Mouse (Mus musculus) urinary bladder, postnatal 36 days (tissue): Measurements from ENCODE around the gene Rdm1.
A peak's percentile ranks its signal among the peaks of the same experiment; 100 is the strongest.
"Not testable (repeated sequence)": the region's sequence is repeated elsewhere in the genome, so short reads cannot be mapped to it uniquely, and the experiment has no call there.

Experiments
- DNase-seq, 2 experiments: peaks; one replicate each; pipeline ENCODE4 v3.0.0; 2022; ENCODE audit warnings: low spot score in 2 of 2, mixed read lengths in 1 of 2

Gene Rdm1

GRCm38 (mm10) chr11:101626995-101627856 lies at the start of gene Rdm1:
TSS of gene Rdm1 (plus strand) at chr11:101627195.
- DNase-seq: peak; percentile 68 to 75

DNA sequence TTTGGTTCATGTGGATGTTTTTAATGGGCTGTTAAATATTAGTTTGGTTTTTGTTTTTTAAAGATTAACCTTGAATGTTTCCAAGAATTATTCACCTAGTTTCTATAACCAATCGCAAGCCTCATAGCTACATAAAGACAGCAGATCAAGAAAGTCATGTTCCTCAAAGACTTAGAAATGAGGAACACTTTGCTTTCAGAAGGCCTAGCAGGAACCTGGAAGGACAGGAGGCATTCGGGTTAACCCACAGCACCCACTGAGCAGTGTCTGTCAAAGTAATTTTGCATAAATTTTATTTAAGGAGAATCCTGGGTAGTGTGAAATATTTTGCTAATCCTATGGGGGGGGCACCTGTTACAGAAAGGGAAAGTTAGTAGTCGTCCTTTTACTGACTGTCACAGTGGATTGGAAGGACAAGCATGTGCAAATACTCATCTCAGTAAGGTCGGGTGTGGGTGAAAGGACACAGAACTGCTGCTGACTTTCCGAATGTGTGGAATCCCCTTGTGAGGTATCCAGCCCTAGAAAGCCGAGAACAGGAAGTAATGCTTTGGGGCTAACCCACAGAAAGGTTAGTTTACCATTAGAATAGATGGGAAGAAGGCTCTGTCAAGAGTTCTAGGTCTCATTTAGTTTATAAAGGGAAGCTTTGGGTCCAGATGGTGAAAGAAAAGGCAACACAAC lies 45.8 kb upstream of the Rdm1 start:
- no peak for DNase-seq

GRCm38 (mm10) chr11:101582054-101583035 lies 44.6 kb upstream of the Rdm1 start, which contains the start of gene Tmem106a:
TSS of gene Tmem106a (plus strand) at chr11:101582242.
- DNase-seq: peak; percentile 54 to 73

- no peak for DNase-seq
These were observed 43.8 kb upstream of the Rdm1 start for GRCm38 (mm10) chr11:101583205-101583604.

- not testable (repeated sequence) for DNase-seq
These were observed 42.0 kb upstream of the Rdm1 start for GRCm38 (mm10) chr11:101585031-101585430.

DNA sequence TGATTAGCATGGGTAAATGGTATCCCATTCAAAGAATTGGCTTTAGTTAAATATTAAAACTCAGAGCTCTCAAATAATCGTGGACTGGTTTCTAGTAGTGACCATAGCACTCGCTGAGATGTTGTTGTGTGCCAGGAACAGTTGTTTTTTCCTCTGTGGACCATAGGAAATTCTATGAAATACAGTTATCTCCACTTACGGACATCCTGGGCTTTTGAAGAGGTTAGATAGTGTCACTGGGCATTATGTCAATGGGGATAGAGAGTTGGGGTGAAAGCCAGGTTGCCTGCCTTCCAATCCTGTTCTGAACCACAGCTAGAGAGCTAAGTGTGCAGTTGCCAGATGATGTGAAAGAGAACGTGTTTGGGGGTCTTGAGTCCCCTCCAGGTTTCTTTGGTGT lies 41.2 kb upstream of the Rdm1 start:
- DNase-seq: no peak

GRCm38 (mm10) chr11:101587676-101588075 lies 39.3 kb upstream of the Rdm1 start:
- peak in 1 of 2 experiments; percentile 31 for DNase-seq

- DNase-seq: no peak
These were observed 38.1 kb upstream of the Rdm1 start for GRCm38 (mm10) chr11:101588868-101589267.

DNA sequence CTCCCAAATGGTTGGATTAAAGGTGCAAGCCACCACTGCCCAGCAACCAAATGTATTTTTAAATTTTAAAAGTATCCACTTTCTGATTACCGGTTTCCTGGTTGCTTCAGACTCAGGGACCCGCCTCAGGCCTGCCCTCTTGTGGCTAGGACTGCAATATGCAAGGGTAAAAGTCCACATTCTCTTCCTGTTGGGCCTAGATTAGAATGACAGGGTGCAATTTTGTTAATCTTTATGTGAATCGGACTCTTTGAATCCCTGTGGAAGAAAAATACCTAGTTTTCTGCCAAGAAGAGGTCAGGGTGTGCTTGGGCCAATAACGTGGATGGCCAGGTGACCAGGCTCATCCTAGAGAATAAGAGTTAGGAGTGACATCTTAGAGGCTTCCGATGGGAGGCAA lies 37.6 kb upstream of the Rdm1 start:
- DNase-seq: peak; percentile 27 to 47

DNA sequence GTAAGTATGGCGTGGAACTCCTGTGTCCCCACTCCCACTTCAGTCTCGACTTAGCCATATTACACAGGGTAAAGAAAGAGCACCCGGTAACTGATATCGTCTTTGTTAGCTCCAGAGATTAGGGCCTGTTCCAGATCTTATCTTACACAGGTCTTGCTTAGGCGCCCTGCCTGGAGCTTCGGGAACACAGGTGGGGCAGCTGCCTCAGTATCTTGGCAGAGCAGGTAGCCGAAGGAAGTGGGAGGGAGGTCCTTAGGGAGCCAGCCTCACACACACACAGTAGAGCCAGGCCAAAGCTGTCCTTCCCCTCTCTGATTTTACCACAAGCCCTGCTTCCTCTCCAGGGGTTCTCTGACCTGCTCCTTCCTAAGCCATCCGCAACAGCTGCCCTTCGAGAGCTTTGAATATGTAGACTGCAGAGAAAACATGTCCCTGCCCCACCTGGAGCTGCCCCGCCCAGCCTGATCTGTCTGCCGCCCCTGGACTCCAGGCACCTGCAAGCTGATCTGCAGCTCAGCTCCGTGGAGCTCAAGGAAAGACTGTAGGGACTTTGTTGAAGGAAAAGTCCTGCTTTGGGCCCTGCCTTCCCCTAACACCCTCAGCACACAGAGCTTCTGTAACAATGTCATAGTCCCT lies 36.9 kb upstream of the Rdm1 start:
- DNase-seq: no peak

DNA sequence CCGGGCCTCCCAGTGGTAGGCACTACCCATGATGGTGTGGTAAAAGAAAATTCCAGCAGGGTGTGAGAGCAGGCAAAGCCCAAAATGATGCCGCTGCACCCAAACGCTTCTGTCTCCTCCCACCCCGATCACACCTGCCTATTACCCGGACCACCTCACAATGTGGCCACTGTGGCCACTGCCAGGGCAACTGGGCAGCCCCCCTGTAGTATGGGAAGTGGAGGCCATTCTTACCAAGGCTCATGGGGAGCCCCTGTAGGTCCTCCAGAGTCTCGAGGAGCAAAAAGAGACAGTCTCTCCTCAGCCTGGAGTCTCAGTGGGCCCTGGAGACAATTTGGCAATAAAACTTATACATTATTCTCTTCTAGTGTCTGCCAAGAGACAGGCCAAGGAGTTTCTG lies 27.8 kb upstream of the Rdm1 start, which contains the start of gene Gm11634:
Gene Gm11634 (minus strand): TSS at position 101 of the 400 bp plus-strand sequence.
- DNase-seq: no peak

GRCm38 (mm10) chr11:101602491-101602890 lies 24.5 kb upstream of the Rdm1 start:
- DNase-seq: peak; percentile 48 to 52

- no peak for DNase-seq
These were observed 22.9 kb upstream of the Rdm1 start for GRCm38 (mm10) chr11:101604116-101604515.

- DNase-seq: peak; percentile 62 to 75
These were observed 22.2 kb upstream of the Rdm1 start for GRCm38 (mm10) chr11:101604531-101605453.

- DNase-seq: not testable (repeated sequence)
These were observed 19.9 kb upstream of the Rdm1 start for GRCm38 (mm10) chr11:101607134-101607533.

- DNase-seq: no peak
These were observed 16.6 kb upstream of the Rdm1 start for GRCm38 (mm10) chr11:101610445-101610844.

GRCm38 (mm10) chr11:101613596-101613995 lies 13.4 kb upstream of the Rdm1 start:
- DNase-seq: no peak

GRCm38 (mm10) chr11:101614116-101614515 lies 12.9 kb upstream of the Rdm1 start:
- no peak for DNase-seq

DNA sequence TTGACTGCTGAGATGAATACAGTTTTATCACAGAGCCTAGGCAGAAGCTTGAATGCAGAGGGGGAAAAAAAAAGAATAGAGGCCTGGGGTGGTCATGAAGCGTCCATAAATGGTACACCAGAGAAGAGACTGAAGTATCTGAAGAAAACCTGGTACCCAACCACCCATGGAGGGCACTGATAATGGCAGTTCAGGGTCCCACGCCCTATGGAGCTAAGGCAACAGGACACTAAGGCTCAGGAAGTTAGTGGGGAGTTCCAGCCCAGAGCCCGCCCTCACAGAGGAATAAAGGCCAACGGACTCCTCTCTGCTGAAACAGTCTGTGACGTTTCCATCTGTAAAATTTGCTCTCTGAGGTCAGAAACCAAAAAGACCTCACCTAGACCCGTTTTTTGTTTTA lies 11.6 kb upstream of the Rdm1 start:
- no peak for DNase-seq

DNA sequence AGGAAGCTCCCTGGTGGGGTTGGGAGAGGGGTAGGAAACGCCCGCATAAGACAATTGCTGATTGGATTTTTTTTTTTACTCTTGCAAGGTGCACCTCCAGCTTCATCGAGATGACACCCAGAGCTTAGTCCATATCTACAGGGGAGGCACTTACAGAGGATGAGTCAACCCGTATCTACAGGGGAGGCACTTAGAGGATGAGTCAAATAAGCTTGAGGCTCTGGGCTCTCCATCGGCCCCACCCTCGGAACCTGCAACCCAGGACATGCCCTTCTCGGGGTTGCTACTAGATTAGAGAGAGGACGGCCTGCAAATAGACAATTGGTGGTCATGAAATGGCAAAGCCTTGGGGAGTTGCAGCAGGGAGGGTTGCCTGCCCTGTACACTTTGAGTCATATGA lies 10.9 kb upstream of the Rdm1 start:
- no peak for DNase-seq
